Mouse (Mus musculus): ENCODE data around the gene Gga3. TPM values are rescaled to one million over a fixed set of nuclear protein-coding genes. Genes with fewer than 3 reads are reported as not detected.

The Gga3 gene
- polyA plus RNA-seq, 1 experiment = 39.4 TPM

DNA sequence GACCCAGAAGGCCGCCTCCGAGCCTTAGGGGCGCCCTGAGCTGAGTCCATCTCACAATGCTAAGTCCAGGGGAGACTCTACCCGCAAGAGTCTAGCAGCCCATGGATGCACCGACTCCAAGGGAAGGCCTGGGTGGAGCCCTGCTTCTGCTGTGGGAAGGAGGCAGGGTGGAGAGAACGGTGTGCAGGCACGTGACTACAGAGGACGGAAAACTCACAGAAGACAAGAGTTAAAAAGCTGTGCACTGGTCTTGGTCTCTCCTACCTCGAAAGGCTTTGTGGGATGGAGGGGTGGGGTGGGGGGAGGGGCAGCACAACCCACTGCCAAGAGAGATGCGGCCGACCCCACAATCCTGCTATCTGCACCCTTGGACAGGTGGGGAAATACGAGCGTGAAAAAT, 40.5 kb upstream of the Gga3 start:
- DNase-seq (ENCODE audit: low read depth in 1 of 2, low spot score in 2 of 2) = no peak
- TF ChIP-seq CTCF (IDR thresholded peaks at IDR 0.05; ENCODE audit: extremely low read depth, insufficient read depth, insufficient read length, insufficient replicate concordance) = no peak
- WGBS = 91% methylated on average over 13 of the region's 13 CpGs
- Histone ChIP-seq H3K27me3 (ENCODE audit: control insufficient read depth, insufficient read depth, low read length) (no peaks in the 10 kb centered on the region), H3K4me1 (ENCODE audit: control insufficient read depth, insufficient read depth, insufficient read length) (peaks cover 39% of the 10 kb centered on the region), H3K27ac (ENCODE audit: insufficient read depth, low read length) (no peak overlapping the region), H3K4me3 (ENCODE audit: extremely low read depth, insufficient read depth, insufficient read length) (no peak overlapping the region), H3K36me3 (ENCODE audit: control insufficient read depth, insufficient read depth, low read length) (peaks cover 19% of the 10 kb centered on the region)

DNA sequence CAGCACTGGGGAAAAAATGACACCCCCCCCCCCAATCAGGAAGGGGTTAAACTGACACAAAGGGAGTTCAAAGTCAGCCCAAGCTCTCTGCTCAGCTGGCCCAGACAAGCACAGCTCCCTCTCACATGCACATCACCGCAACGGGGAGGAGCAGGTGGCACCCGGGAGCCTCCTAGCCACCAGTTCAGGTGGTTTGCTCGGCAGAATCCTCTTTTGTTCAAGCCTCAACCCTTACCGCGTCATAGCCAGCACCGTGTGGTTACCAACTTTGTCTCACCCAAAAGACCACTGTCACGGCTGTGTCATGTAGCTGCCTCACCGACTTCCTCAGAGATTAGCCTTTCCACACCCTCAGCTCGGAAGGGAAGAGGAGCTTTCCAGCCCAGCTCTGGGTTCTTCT, 39.4 kb upstream of the Gga3 start:
- Histone ChIP-seq H3K27ac (ENCODE audit: insufficient read depth, low read length) (peak overlapping the region; percentile 41), H3K4me1 (ENCODE audit: control insufficient read depth, insufficient read depth, insufficient read length) (peaks cover 42% of the 10 kb centered on the region), H3K36me3 (ENCODE audit: control insufficient read depth, insufficient read depth, low read length) (peaks cover 15% of the 10 kb centered on the region), H3K27me3 (ENCODE audit: control insufficient read depth, insufficient read depth, low read length) (no peaks in the 10 kb centered on the region), H3K4me3 (ENCODE audit: extremely low read depth, insufficient read depth, insufficient read length) (no peak overlapping the region)
- WGBS = 56% methylated on average over 10 of the region's 10 CpGs
- DNase-seq (ENCODE audit: low read depth in 1 of 2, low spot score in 2 of 2) = no peak
- TF ChIP-seq CTCF (IDR thresholded peaks at IDR 0.05; ENCODE audit: extremely low read depth, insufficient read depth, insufficient read length, insufficient replicate concordance) (no peak), POLR2A (IDR thresholded peaks at IDR 0.05; ENCODE audit: low read depth, low read length) (no peak)

DNA sequence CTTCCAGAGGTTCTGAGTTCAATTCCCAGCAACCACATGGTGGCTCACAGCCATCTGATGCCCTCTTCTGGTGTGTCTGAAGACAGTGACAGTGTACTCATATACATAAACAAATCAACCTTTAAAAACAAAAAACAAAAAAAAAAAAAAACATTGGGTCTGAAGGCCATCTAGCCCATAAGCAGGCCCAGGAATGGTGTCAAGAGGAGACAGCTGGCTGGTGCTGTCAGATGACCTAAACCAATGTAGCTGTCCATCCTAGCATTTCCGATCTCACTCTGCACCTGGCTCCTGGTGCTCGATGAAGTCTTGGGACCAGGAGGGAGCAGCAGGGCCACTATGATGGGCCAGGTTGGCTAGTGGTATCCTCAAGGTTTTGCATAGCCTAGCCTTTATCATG, 38.9 kb upstream of the Gga3 start:
- Histone ChIP-seq H3K4me1 (ENCODE audit: control insufficient read depth, insufficient read depth, insufficient read length) (peaks cover 42% of the 10 kb centered on the region), H3K27ac (ENCODE audit: insufficient read depth, low read length) (peak overlapping the region; percentile 41; the same call in 1 of the 2 replicates), H3K4me3 (ENCODE audit: extremely low read depth, insufficient read depth, insufficient read length) (no peak overlapping the region), H3K36me3 (ENCODE audit: control insufficient read depth, insufficient read depth, low read length) (peaks cover 10% of the 10 kb centered on the region), H3K27me3 (ENCODE audit: control insufficient read depth, insufficient read depth, low read length) (no peaks in the 10 kb centered on the region)
- WGBS = 92% methylated on average over 2 of the region's 2 CpGs
- no peak for DNase-seq (ENCODE audit: low read depth in 1 of 2, low spot score in 2 of 2)
- TF ChIP-seq POLR2A (IDR thresholded peaks at IDR 0.05; ENCODE audit: low read depth, low read length) (no peak), CTCF (IDR thresholded peaks at IDR 0.05; ENCODE audit: extremely low read depth, insufficient read depth, insufficient read length, insufficient replicate concordance) (no peak)

DNA sequence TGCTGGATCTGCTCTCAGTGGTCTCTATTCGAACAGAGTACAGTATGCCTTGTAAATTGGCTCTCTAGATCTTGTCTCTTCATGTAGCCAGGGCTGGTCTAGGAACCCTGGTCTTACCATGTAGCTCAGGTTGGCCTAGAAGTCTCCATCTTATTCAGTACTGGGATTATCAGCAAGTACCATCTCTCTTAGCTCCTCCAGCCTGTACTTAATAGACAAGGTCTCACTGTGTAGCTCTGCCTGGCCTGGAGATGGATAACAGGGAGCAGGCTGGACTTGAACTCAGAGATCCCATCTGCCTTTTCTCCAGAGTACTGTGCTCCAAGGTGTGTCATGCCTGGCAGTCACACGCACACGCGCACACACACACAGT, 37.8 kb upstream of the Gga3 start:
- H3K36me3 ChIP-seq (ENCODE audit: control insufficient read depth, insufficient read depth, low read length) = peaks cover 10% of the 10 kb centered on the region
- TF ChIP-seq POLR2A (IDR thresholded peaks at IDR 0.05; ENCODE audit: low read depth, low read length) (no peak), CTCF (IDR thresholded peaks at IDR 0.05; ENCODE audit: extremely low read depth, insufficient read depth, insufficient read length, insufficient replicate concordance) (no peak)
- DNase-seq (ENCODE audit: low read depth in 1 of 2, low spot score in 2 of 2) = no peak
- no peaks in the 10 kb centered on the region for H3K27me3 ChIP-seq (ENCODE audit: control insufficient read depth, insufficient read depth, low read length)
- WGBS = 72% methylated on average over 4 of the region's 4 CpGs
- peak overlapping the region; percentile 89 for H3K27ac ChIP-seq (ENCODE audit: insufficient read depth, low read length)
- 0 out of 2 replicates have a peak overlapping the region, but pooled peaks have one; percentile 0 for H3K4me3 ChIP-seq (ENCODE audit: extremely low read depth, insufficient read depth, insufficient read length)
- peaks cover 42% of the 10 kb centered on the region for H3K4me1 ChIP-seq (ENCODE audit: control insufficient read depth, insufficient read depth, insufficient read length)

DNA sequence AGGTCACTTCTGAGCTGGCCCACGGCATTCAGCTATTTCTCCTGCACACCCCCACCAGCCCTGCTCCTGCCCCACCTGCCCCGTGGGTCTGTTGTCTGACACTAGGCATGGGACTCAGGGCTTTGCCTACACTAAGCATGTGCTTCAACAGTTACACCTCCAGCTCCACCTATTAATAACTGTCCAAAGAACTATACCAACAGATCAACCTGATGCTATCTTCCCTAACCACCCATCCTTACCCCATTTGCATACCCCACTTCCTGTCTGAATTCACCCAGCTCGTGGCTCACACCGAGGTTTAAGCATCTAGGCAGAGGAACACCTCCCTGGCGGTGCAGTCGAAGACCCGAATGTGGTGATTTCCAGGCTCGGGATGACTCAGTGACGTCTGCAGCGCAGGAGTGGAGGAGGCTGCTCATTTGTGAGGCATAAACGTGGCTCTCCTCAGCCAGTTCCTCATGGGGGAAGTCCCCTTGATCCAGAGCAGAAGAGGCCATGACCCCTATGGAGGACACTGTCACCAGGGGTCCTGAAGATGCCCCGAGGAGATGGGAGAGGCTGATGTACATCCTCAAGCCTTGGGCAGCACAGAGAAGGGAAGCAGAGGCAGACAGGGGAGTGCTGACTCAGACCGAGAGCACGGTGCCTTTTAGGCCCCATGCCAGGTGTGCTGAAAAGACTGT, 37.3 kb upstream of the Gga3 start:
- 4% methylated on average over 14 of the region's 14 CpGs for WGBS
- DNase-seq (ENCODE audit: low read depth in 1 of 2, low spot score in 2 of 2) = peak; percentile 77 to 90
- Histone ChIP-seq H3K27ac (ENCODE audit: insufficient read depth, low read length) (peak overlapping the region; percentile 89), H3K4me1 (ENCODE audit: control insufficient read depth, insufficient read depth, insufficient read length) (peaks cover 42% of the 10 kb centered on the region), H3K27me3 (ENCODE audit: control insufficient read depth, insufficient read depth, low read length) (no peaks in the 10 kb centered on the region), H3K36me3 (ENCODE audit: control insufficient read depth, insufficient read depth, low read length) (peaks cover 10% of the 10 kb centered on the region), H3K4me3 (ENCODE audit: extremely low read depth, insufficient read depth, insufficient read length) (peak overlapping the region; percentile 0; the same call in 1 of the 2 replicates)
- TF ChIP-seq POLR2A (IDR thresholded peaks at IDR 0.05; ENCODE audit: low read depth, low read length) = peak; percentile 27
- TF ChIP-seq CTCF (IDR thresholded peaks at IDR 0.05; ENCODE audit: extremely low read depth, insufficient read depth, insufficient read length, insufficient replicate concordance) = no peak

DNA sequence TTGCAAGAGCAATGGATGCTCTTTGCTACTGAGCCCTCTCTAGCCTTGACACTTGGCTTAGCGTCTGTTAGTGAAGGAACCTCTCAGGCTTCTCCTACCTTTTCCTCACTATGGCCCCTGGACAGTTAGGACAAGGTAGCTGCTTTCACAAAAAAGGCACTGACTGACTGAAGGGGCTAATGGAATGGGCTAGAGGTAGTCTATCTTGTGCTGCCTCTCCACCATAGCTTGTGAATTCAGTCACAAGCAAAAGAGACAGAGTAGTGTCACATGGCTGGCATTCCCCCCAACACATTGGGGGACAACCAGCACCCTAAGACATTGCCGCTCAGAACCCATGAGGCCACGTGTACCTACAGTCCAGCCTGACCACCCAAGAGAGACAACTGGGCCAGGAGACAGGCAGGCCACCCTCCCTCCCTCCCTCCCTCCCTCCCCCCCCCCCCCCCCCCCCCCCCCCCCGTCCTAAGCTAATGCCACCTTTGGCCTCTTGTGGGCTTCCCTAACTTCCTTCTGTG, 36.5 kb upstream of the Gga3 start:
- no peaks in the 10 kb centered on the region for H3K27me3 ChIP-seq (ENCODE audit: control insufficient read depth, insufficient read depth, low read length)
- H3K4me3 ChIP-seq (ENCODE audit: extremely low read depth, insufficient read depth, insufficient read length) = no peak overlapping the region
- H3K27ac ChIP-seq (ENCODE audit: insufficient read depth, low read length) = peak overlapping the region; percentile 89
- WGBS = 63% methylated on average over 3 of the region's 4 CpGs
- no peak for TF ChIP-seq POLR2A (IDR thresholded peaks at IDR 0.05; ENCODE audit: low read depth, low read length)
- no peak for TF ChIP-seq CTCF (IDR thresholded peaks at IDR 0.05; ENCODE audit: extremely low read depth, insufficient read depth, insufficient read length, insufficient replicate concordance)
- no peak for DNase-seq (ENCODE audit: low read depth in 1 of 2, low spot score in 2 of 2)
- H3K4me1 ChIP-seq (ENCODE audit: control insufficient read depth, insufficient read depth, insufficient read length) = peaks cover 40% of the 10 kb centered on the region
- H3K36me3 ChIP-seq (ENCODE audit: control insufficient read depth, insufficient read depth, low read length) = peaks cover 7% of the 10 kb centered on the region

DNA sequence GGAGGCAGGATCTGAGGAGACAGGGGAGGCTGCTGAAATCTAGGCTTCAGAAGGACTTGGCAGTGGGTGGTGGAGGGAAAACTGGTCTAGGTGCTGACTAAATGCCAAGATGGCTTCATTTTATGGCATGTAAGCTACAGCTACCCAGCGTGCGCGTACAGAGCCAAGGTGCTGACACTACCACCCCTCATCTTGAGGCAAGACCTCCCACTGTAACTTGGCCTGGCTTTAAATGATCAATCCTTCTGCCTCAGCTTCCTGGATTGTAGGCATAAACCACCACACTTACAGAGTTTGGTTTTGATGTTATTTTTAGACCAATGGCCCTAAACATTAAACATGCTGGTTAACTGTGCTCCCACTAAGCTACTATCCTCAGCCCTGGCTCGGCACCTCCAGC, 35.7 kb upstream of the Gga3 start:
- H3K36me3 ChIP-seq (ENCODE audit: control insufficient read depth, insufficient read depth, low read length) = peaks cover 5% of the 10 kb centered on the region
- no peak for DNase-seq (ENCODE audit: low read depth in 1 of 2, low spot score in 2 of 2)
- peak overlapping the region; percentile 81 for H3K27ac ChIP-seq (ENCODE audit: insufficient read depth, low read length)
- WGBS = 85% methylated on average over 4 of the region's 4 CpGs
- H3K27me3 ChIP-seq (ENCODE audit: control insufficient read depth, insufficient read depth, low read length) = no peaks in the 10 kb centered on the region
- TF ChIP-seq CTCF (IDR thresholded peaks at IDR 0.05; ENCODE audit: extremely low read depth, insufficient read depth, insufficient read length, insufficient replicate concordance) = no peak
- TF ChIP-seq POLR2A (IDR thresholded peaks at IDR 0.05; ENCODE audit: low read depth, low read length) = no peak
- no peak overlapping the region for H3K4me3 ChIP-seq (ENCODE audit: extremely low read depth, insufficient read depth, insufficient read length)
- H3K4me1 ChIP-seq (ENCODE audit: control insufficient read depth, insufficient read depth, insufficient read length) = peaks cover 46% of the 10 kb centered on the region
